Mouse (Mus musculus): ENCODE measurements at regions not wholly inside any gene's neighbourhood (a gene's known extent, or its start where the extent isn't known, plus 50 kb on each side); places are given as distances from the start of the nearest gene placed in this dataset.
A peak's percentile ranks its signal among the peaks of the same experiment; 100 is the strongest.

DNA sequence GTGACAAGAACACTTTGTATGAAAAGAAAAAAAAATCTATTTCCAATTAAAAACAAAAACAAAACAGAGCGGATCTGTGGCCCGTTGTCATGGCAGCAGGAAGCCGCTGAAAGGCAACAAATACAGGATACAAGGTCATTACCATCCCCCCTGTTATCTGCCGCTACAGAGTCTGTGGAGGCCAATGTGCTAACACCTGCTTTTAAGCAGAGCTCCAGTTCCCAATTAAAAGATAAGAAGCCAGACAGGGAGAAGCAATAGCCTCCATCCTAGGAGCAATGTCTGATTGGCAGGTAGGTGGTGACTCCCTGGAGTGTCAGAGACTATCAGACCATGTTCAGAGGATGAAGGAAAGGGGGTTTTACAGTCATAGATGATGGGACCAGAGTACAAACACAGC, 587.5 kb upstream of the Gm10131 start:
- TF ChIP-seq POLR2A (IDR thresholded peaks at IDR 0.05; ENCODE audit: extremely low read depth, insufficient read depth, low read length) (no peak), CTCF (IDR thresholded peaks at IDR 0.05; ENCODE audit: low read depth, low read length) (no peak)
- no peak for DNase-seq (ENCODE audit: extremely low read depth, low read depth, low spot score)
- no peaks in the 10 kb centered on the region for H3K36me3 ChIP-seq (ENCODE audit: control insufficient read depth, insufficient read depth, low read length)
- H3K4me3 ChIP-seq (ENCODE audit: insufficient read depth, low read depth, low read length) = no peak overlapping the region
- H3K27me3 ChIP-seq (ENCODE audit: control insufficient read depth, insufficient read depth, low read length) = no peaks in the 10 kb centered on the region
- H3K9ac ChIP-seq (ENCODE audit: low read depth, low read length) = no peak overlapping the region
- H3K4me1 ChIP-seq (ENCODE audit: control insufficient read depth, insufficient read depth, low read length) = no peaks in the 10 kb centered on the region
- H3K79me2 ChIP-seq (ENCODE audit: control insufficient read depth, insufficient read depth, low read length) = no peaks in the 10 kb centered on the region
- H3K27ac ChIP-seq (replicated peaks; ENCODE audit: insufficient read depth, low read depth, low read length) = no peak overlapping the region
- 37% methylated on average over 4 of the region's 4 CpGs for WGBS

DNA sequence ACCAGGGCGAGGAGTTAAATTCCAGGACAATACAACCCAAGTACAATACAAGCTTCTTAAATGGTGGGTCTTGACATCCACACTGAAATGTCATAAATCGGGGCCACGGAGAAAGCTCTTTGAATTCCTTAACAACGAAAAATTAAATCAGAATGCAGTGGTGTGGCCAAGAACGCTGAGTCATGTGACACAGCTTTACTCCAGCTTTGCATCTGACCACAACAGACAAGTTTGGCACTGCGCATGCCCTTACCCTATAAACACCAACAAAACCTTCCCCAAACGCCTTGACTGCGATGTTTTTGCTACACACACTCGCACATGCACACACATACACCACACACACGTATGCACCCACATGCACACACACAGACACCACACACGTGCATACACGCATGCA, 584.8 kb upstream of the Gm10131 start:
- DNase-seq (ENCODE audit: extremely low read depth, low read depth, low spot score) = no peak
- Histone ChIP-seq H3K4me3 (ENCODE audit: insufficient read depth, low read depth, low read length) (no peak overlapping the region), H3K79me2 (ENCODE audit: control insufficient read depth, insufficient read depth, low read length) (no peaks in the 10 kb centered on the region), H3K4me1 (ENCODE audit: control insufficient read depth, insufficient read depth, low read length) (peaks cover 4% of the 10 kb centered on the region; the same call in 1 of the 2 replicates), H3K27ac (replicated peaks; ENCODE audit: insufficient read depth, low read depth, low read length) (no peak overlapping the region), H3K27me3 (ENCODE audit: control insufficient read depth, insufficient read depth, low read length) (no peaks in the 10 kb centered on the region), H3K9ac (ENCODE audit: low read depth, low read length) (no peak overlapping the region), H3K36me3 (ENCODE audit: control insufficient read depth, insufficient read depth, low read length) (no peaks in the 10 kb centered on the region)
- no peak for TF ChIP-seq CTCF (IDR thresholded peaks at IDR 0.05; ENCODE audit: low read depth, low read length)
- TF ChIP-seq POLR2A (IDR thresholded peaks at IDR 0.05; ENCODE audit: extremely low read depth, insufficient read depth, low read length) = no peak
- WGBS = 91% methylated on average over 12 of the region's 12 CpGs

DNA sequence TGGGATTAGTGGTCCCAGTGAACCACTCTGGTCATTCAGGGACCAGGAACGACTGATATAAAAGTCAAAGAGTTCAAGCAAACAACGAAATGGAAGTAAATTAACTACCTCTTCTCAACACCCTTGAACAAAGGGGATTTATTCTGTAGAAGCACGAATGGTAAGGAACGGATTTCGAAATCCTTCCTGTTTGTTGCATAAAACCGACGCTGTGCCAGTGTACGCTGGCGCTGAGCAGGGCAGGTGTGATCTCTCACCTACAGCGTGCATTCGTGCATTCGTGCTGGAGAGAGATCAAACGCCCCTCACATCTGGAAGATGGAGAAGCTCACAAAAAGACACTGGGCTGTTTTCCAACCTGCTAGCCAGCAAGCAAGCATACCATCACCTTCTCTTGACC, 581.1 kb upstream of the Gm10131 start:
- TF ChIP-seq POLR2A (IDR thresholded peaks at IDR 0.05; ENCODE audit: extremely low read depth, insufficient read depth, low read length) = no peak
- no peak for TF ChIP-seq CTCF (IDR thresholded peaks at IDR 0.05; ENCODE audit: low read depth, low read length)
- no peak overlapping the region for H3K27ac ChIP-seq (replicated peaks; ENCODE audit: insufficient read depth, low read depth, low read length)

DNA sequence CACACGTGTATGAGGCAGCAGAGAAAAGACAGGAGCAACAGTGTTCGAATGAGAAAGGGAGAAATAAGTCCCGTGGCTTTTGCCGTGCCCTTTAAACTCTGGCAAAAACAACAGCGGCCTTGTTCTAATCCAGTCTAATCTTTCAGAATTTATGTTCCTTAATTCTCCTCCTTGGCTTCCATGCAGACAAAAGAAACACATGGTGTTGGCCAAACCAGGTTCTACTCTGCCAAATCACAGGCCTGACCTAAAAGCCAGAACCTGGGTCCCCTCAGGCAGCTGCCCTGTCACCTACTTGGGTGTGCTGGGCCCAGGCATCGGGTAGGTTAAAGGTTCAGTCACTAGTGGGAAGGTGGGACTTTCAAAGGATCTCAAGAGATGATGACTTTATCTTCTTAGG, 580.2 kb upstream of the Gm10131 start:
- H3K36me3 ChIP-seq (ENCODE audit: control insufficient read depth, insufficient read depth, low read length) = no peaks in the 10 kb centered on the region
- no peaks in the 10 kb centered on the region for H3K27me3 ChIP-seq (ENCODE audit: control insufficient read depth, insufficient read depth, low read length)
- H3K9ac ChIP-seq (ENCODE audit: low read depth, low read length) = no peak overlapping the region
- no peak overlapping the region for H3K27ac ChIP-seq (replicated peaks; ENCODE audit: insufficient read depth, low read depth, low read length)
- peak; percentile 20 for DNase-seq (ENCODE audit: extremely low read depth, low read depth, low spot score)
- H3K4me3 ChIP-seq (ENCODE audit: insufficient read depth, low read depth, low read length) = no peak overlapping the region
- 89% methylated on average over 6 of the region's 6 CpGs for WGBS
- TF ChIP-seq POLR2A (IDR thresholded peaks at IDR 0.05; ENCODE audit: extremely low read depth, insufficient read depth, low read length) = no peak
- no peak for TF ChIP-seq CTCF (IDR thresholded peaks at IDR 0.05; ENCODE audit: low read depth, low read length)
- no peaks in the 10 kb centered on the region for H3K79me2 ChIP-seq (ENCODE audit: control insufficient read depth, insufficient read depth, low read length)
- peaks cover 4% of the 10 kb centered on the region for H3K4me1 ChIP-seq (ENCODE audit: control insufficient read depth, insufficient read depth, low read length)

More for the DNA sequence above, 581.1 kb upstream of the Gm10131 start:
- H3K4me3 ChIP-seq (ENCODE audit: insufficient read depth, low read depth, low read length) = no peak overlapping the region
- H3K36me3 ChIP-seq (ENCODE audit: control insufficient read depth, insufficient read depth, low read length) = no peaks in the 10 kb centered on the region
- peak; percentile 66 for DNase-seq (ENCODE audit: extremely low read depth, low read depth, low spot score)
- H3K79me2 ChIP-seq (ENCODE audit: control insufficient read depth, insufficient read depth, low read length) = no peaks in the 10 kb centered on the region
- 28% methylated on average over 13 of the region's 13 CpGs for WGBS
- H3K27me3 ChIP-seq (ENCODE audit: control insufficient read depth, insufficient read depth, low read length) = no peaks in the 10 kb centered on the region
- peaks cover 4% of the 10 kb centered on the region for H3K4me1 ChIP-seq (ENCODE audit: control insufficient read depth, insufficient read depth, low read length)
- H3K9ac ChIP-seq (ENCODE audit: low read depth, low read length) = no peak overlapping the region

DNA sequence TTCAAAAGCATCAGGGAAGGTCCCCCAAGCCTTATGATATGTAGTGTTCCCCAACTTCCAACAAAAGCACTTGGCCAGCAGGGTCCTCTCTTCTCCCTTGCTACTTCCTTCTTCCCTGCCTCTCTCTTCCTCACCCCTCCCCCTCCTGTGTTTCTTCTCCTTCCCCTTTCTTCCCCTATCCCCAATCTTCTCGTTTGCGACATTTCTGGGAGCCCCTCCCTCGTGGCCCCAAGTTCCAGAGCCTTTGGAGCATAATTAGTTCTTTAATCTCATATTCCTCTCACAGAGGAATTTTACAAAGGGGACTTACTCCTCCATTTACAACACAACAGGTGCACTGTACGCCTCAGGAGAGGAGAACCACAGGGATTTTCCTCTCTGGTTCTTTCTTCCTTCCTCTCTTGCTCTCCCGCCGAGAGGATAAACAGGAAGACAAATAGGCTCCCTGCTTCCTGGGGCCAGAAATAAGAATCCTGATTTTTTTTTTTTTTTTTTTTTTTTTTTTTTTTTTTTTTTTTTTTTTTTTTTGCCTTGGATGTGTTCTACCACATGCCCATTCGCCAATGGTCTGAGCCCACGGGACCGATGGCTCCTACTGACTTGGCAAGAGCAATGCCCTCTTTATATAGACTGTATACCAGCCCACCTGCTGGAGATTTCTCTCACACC, 578.4 kb upstream of the Gm10131 start:
- Histone ChIP-seq H3K27ac (replicated peaks; ENCODE audit: insufficient read depth, low read depth, low read length) (no peak overlapping the region), H3K9ac (ENCODE audit: low read depth, low read length) (no peak overlapping the region), H3K27me3 (ENCODE audit: control insufficient read depth, insufficient read depth, low read length) (no peaks in the 10 kb centered on the region), H3K36me3 (ENCODE audit: control insufficient read depth, insufficient read depth, low read length) (no peaks in the 10 kb centered on the region), H3K79me2 (ENCODE audit: control insufficient read depth, insufficient read depth, low read length) (no peaks in the 10 kb centered on the region), H3K4me3 (ENCODE audit: insufficient read depth, low read depth, low read length) (no peak overlapping the region), H3K4me1 (ENCODE audit: control insufficient read depth, insufficient read depth, low read length) (peaks cover 4% of the 10 kb centered on the region)
- DNase-seq (ENCODE audit: extremely low read depth, low read depth, low spot score) = peak; percentile 6
- no peak for TF ChIP-seq POLR2A (IDR thresholded peaks at IDR 0.05; ENCODE audit: extremely low read depth, insufficient read depth, low read length)
- 30% methylated on average over 9 of the region's 9 CpGs for WGBS

DNA sequence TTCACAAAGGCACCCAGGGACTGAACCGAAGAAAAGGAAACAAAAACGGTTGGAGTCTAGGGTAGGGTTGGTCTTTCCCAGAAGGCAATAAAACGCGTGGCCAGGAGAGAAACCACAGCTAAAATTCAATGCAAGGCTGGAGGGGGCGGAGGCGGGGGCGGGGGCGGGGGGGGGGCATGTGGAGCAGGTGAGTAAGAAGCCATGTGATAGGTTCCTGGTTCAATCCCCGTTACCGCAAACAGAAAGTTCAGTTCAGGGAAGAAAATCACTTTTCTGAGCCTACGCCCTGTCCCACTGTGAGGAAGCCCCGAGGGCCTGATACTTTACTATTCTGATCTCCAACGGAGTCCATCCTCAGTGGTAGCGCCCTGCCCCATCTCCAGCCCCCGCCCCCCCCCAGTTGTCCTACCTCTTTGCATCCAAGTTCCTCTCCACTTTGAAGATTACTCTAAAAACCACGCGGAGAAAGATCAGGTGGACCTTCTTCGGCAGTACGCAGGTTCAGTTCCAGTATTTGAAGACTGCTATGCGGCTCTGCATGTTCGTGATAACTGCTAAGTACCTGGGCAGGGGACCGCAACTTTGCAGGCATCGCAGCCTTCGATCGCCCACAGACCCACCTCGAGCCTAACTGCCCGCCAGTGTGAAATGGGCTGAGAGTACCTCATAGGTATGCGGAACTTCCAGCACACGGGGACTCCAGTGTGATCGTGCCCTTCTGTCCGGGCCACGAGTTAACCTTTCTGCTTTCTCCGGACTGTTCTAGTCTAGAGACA, 577.7 kb upstream of the Gm10131 start:
- Histone ChIP-seq H3K79me2 (ENCODE audit: control insufficient read depth, insufficient read depth, low read length) (no peaks in the 10 kb centered on the region), H3K9ac (ENCODE audit: low read depth, low read length) (no peak overlapping the region), H3K27me3 (ENCODE audit: control insufficient read depth, insufficient read depth, low read length) (no peaks in the 10 kb centered on the region), H3K4me1 (ENCODE audit: control insufficient read depth, insufficient read depth, low read length) (peaks cover 4% of the 10 kb centered on the region), H3K27ac (replicated peaks; ENCODE audit: insufficient read depth, low read depth, low read length) (no peak overlapping the region), H3K36me3 (ENCODE audit: control insufficient read depth, insufficient read depth, low read length) (no peaks in the 10 kb centered on the region), H3K4me3 (ENCODE audit: insufficient read depth, low read depth, low read length) (peak overlapping the region; percentile 31; the same call in 1 of the 2 replicates)
- 39% methylated on average over 33 of the region's 33 CpGs for WGBS
- TF ChIP-seq POLR2A (IDR thresholded peaks at IDR 0.05; ENCODE audit: extremely low read depth, insufficient read depth, low read length) (no peak), CTCF (IDR thresholded peaks at IDR 0.05; ENCODE audit: low read depth, low read length) (no peak)
- DNase-seq (ENCODE audit: extremely low read depth, low read depth, low spot score) = no peak
